Mouse (Mus musculus) heart, embryonic 15.5 days (tissue): Measurements from ENCODE around the gene Rnf7. TPM values are rescaled to one million over a fixed set of nuclear protein-coding genes. Genes with fewer than 3 reads are reported as not detected.

ENCODE experiments used
- ATAC-seq: fragments of 200-750 bp; cut with Nextera tagmentation; replicated peaks from 2 replicates; pipeline ENCODE4 v1.8.0; 2017; ENCODE audit warnings: low read depth, moderate TSS enrichment; ENCODE audit not compliant: insufficient number of reproducible peaks, insufficient read depth, low FRiP score
- H3K27ac ChIP-seq: fragments of 300-500 bp; sonication (generic); 2 replicates; pipeline ENCODE4 v1.5.1; 2015; ENCODE audit warnings: mild to moderate bottlenecking, inconsistent platforms
- H3K27me3 ChIP-seq: fragments of 300-500 bp; sonication (generic); 2 replicates; pipeline ENCODE4 v1.6.1; 2015; ENCODE audit warnings: inconsistent platforms
- H3K36me3 ChIP-seq: fragments of 300-500 bp; sonication (generic); 2 replicates; pipeline ENCODE4 v1.6.1; 2015; ENCODE audit warnings: mild to moderate bottlenecking, inconsistent platforms
- H3K4me1 ChIP-seq: fragments of 300-500 bp; sonication (generic); replicated peaks from 2 replicates; pipeline ENCODE4 v1.6.1; 2015; ENCODE audit warnings: inconsistent platforms
- H3K4me2 ChIP-seq: fragments of 300-500 bp; sonication (generic); 2 replicates; pipeline ENCODE4 v1.6.1; 2015; ENCODE audit warnings: inconsistent platforms, mild to moderate bottlenecking, moderate library complexity
- H3K4me3 ChIP-seq: fragments of 300-500 bp; sonication (generic); 2 replicates; pipeline ENCODE4 v1.5.1; 2015; ENCODE audit warnings: mild to moderate bottlenecking, inconsistent platforms
- H3K9ac ChIP-seq: fragments of 300-500 bp; sonication (generic); 2 replicates; pipeline ENCODE4 v1.6.1; 2015; ENCODE audit warnings: mild to moderate bottlenecking, inconsistent platforms
- H3K9me3 ChIP-seq: fragments of 300-500 bp; sonication (generic); replicated peaks from 2 replicates; pipeline ENCODE4 v1.6.1; 2016; ENCODE audit warnings: inconsistent platforms
- WGBS: fragments of 180-500 bp; shearing (Covaris S2); methylation state at CpG from one replicate; pipeline ENCODE4 v1.1.7; 2015; ENCODE audit warnings: mixed read lengths; 5-methylcytosine and 5-hydroxymethylcytosine counted together
- polyA plus RNA-seq: library from polyadenylated mRNA; unstranded; fragments of >200 nt; fragmentation: Nextera tagmentation; extraction: Ambion mirVana; gene quantifications from 2 replicates; pipeline ENCODE4 v1.2.1, GENCODE M21; 2015

The Rnf7 gene
- polyA plus RNA-seq, 1 experiment from 2014 or later = 186 TPM

GRCm38 (mm10) chr9:96469556-96470265, 8.8 kb downstream of the Rnf7 start:
- no peaks in the 10 kb centered on the region; the same call in 1 of the 2 replicates for H3K4me1 ChIP-seq
- H3K4me3 ChIP-seq = no peak overlapping the region
- no peak for ATAC-seq
- no peaks in the 10 kb centered on the region for H3K27me3 ChIP-seq
- H3K27ac ChIP-seq = no peak overlapping the region
- no peaks in the 10 kb centered on the region for H3K9me3 ChIP-seq
- H3K4me2 ChIP-seq = no peak overlapping the region
- peaks cover 34% of the 10 kb centered on the region for H3K36me3 ChIP-seq
- H3K9ac ChIP-seq = no peak overlapping the region
- 64% methylated on average over 8 of the region's 8 CpGs for WGBS

GRCm38 (mm10) chr9:96463708-96464107, 14.8 kb downstream of the Rnf7 start:
- Histone ChIP-seq H3K9ac (no peak overlapping the region), H3K27ac (no peak overlapping the region), H3K4me3 (no peak overlapping the region), H3K9me3 (no peaks in the 10 kb centered on the region), H3K4me1 (no peaks in the 10 kb centered on the region), H3K36me3 (peaks cover 37% of the 10 kb centered on the region; the same call in 1 of the 2 replicates), H3K27me3 (no peaks in the 10 kb centered on the region), H3K4me2 (no peak overlapping the region)
- 62% methylated on average over 10 of the region's 10 CpGs for WGBS
- ATAC-seq = no peak

- Histone ChIP-seq H3K9ac (no peak overlapping the region), H3K36me3 (peaks cover 21% of the 10 kb centered on the region; the same call in 1 of the 2 replicates), H3K9me3 (no peaks in the 10 kb centered on the region), H3K4me3 (no peak overlapping the region), H3K4me1 (no peaks in the 10 kb centered on the region), H3K27me3 (no peaks in the 10 kb centered on the region), H3K27ac (no peak overlapping the region), H3K4me2 (no peak overlapping the region)
- WGBS = 62% methylated on average over 1 of the region's 1 CpGs
- no peak for ATAC-seq
Measured at GRCm38 (mm10) chr9:96461607-96462006, 16.9 kb downstream of the Rnf7 start.

GRCm38 (mm10) chr9:96460117-96460865, 18.2 kb downstream of the Rnf7 start:
- H3K4me1 ChIP-seq = no peaks in the 10 kb centered on the region
- WGBS = 85% methylated on average over 10 of the region's 10 CpGs
- H3K27ac ChIP-seq = no peak overlapping the region
- H3K27me3 ChIP-seq = no peaks in the 10 kb centered on the region
- no peak overlapping the region for H3K9ac ChIP-seq
- H3K36me3 ChIP-seq = peaks cover 21% of the 10 kb centered on the region; the same call in 1 of the 2 replicates
- H3K4me3 ChIP-seq = no peak overlapping the region
- H3K4me2 ChIP-seq = no peak overlapping the region
- no peaks in the 10 kb centered on the region for H3K9me3 ChIP-seq
- no peak for ATAC-seq

GRCm38 (mm10) chr9:96455618-96456017, 22.9 kb downstream of the Rnf7 start:
- H3K4me1 ChIP-seq = peaks cover 8% of the 10 kb centered on the region
- H3K9me3 ChIP-seq = no peaks in the 10 kb centered on the region
- H3K9ac ChIP-seq = no peak overlapping the region
- H3K27me3 ChIP-seq = no peaks in the 10 kb centered on the region
- H3K4me2 ChIP-seq = no peak overlapping the region
- H3K27ac ChIP-seq = no peak overlapping the region
- no peak overlapping the region for H3K4me3 ChIP-seq
- ATAC-seq = no peak
- 75% methylated on average over 8 of the region's 8 CpGs for WGBS
- no peaks in the 10 kb centered on the region for H3K36me3 ChIP-seq

- H3K36me3 ChIP-seq = no peaks in the 10 kb centered on the region
- H3K4me2 ChIP-seq = no peak overlapping the region
- no peak overlapping the region for H3K9ac ChIP-seq
- no peaks in the 10 kb centered on the region for H3K9me3 ChIP-seq
- no peak overlapping the region for H3K27ac ChIP-seq
- ATAC-seq = no peak
- H3K4me1 ChIP-seq = peaks cover 8% of the 10 kb centered on the region
- H3K27me3 ChIP-seq = no peaks in the 10 kb centered on the region
- WGBS = 69% methylated on average over 4 of the region's 4 CpGs
- H3K4me3 ChIP-seq = no peak overlapping the region
Measured at GRCm38 (mm10) chr9:96452956-96453355, 25.5 kb downstream of the Rnf7 start.

GRCm38 (mm10) chr9:96450900-96451720, 27.4 kb downstream of the Rnf7 start:
- Histone ChIP-seq H3K27me3 (no peaks in the 10 kb centered on the region), H3K4me2 (no peak overlapping the region), H3K4me1 (peaks cover 8% of the 10 kb centered on the region), H3K9me3 (no peaks in the 10 kb centered on the region), H3K9ac (no peak overlapping the region), H3K36me3 (no peaks in the 10 kb centered on the region), H3K27ac (peak overlapping the region; percentile 62), H3K4me3 (no peak overlapping the region)
- peak; percentile 75 for ATAC-seq
- 28% methylated on average over 12 of the region's 12 CpGs for WGBS

GRCm38 (mm10) chr9:96449514-96449913, 29.0 kb downstream of the Rnf7 start:
- WGBS = 86% methylated on average over 9 of the region's 9 CpGs
- Histone ChIP-seq H3K27ac (no peak overlapping the region), H3K4me2 (no peak overlapping the region), H3K9me3 (no peaks in the 10 kb centered on the region), H3K4me3 (no peak overlapping the region), H3K9ac (no peak overlapping the region), H3K4me1 (peaks cover 8% of the 10 kb centered on the region), H3K36me3 (no peaks in the 10 kb centered on the region), H3K27me3 (no peaks in the 10 kb centered on the region)
- no peak for ATAC-seq

GRCm38 (mm10) chr9:96445351-96445750, 33.1 kb downstream of the Rnf7 start:
- no peak overlapping the region for H3K4me2 ChIP-seq
- WGBS = 43% methylated on average over 4 of the region's 4 CpGs
- H3K27ac ChIP-seq = no peak overlapping the region
- no peaks in the 10 kb centered on the region for H3K4me1 ChIP-seq
- H3K27me3 ChIP-seq = no peaks in the 10 kb centered on the region
- no peaks in the 10 kb centered on the region for H3K36me3 ChIP-seq
- H3K9ac ChIP-seq = no peak overlapping the region
- no peaks in the 10 kb centered on the region for H3K9me3 ChIP-seq
- no peak for ATAC-seq
- H3K4me3 ChIP-seq = no peak overlapping the region

- Histone ChIP-seq H3K9me3 (no peaks in the 10 kb centered on the region), H3K4me1 (peaks cover 13% of the 10 kb centered on the region), H3K4me3 (no peak overlapping the region), H3K9ac (no peak overlapping the region), H3K27me3 (no peaks in the 10 kb centered on the region), H3K27ac (no peak overlapping the region), H3K4me2 (no peak overlapping the region), H3K36me3 (no peaks in the 10 kb centered on the region)
- 27% methylated on average over 10 of the region's 10 CpGs for WGBS
- ATAC-seq = no peak
Measured at GRCm38 (mm10) chr9:96442081-96442480, 36.4 kb downstream of the Rnf7 start.

- Histone ChIP-seq H3K9me3 (no peaks in the 10 kb centered on the region), H3K9ac (peak overlapping the region; percentile 64), H3K4me2 (peak overlapping the region; percentile 71), H3K36me3 (no peaks in the 10 kb centered on the region), H3K27me3 (no peaks in the 10 kb centered on the region), H3K4me3 (peak overlapping the region; percentile 52), H3K27ac (peak overlapping the region; percentile 87), H3K4me1 (peaks cover 34% of the 10 kb centered on the region)
- WGBS = 7% methylated on average over 8 of the region's 8 CpGs
- peak; percentile 12 for ATAC-seq
Measured at GRCm38 (mm10) chr9:96438334-96438871, 40.1 kb downstream of the Rnf7 start.
